ENCODE assay signal across 8 mouse cellular contexts in the genomic region with DNA sequence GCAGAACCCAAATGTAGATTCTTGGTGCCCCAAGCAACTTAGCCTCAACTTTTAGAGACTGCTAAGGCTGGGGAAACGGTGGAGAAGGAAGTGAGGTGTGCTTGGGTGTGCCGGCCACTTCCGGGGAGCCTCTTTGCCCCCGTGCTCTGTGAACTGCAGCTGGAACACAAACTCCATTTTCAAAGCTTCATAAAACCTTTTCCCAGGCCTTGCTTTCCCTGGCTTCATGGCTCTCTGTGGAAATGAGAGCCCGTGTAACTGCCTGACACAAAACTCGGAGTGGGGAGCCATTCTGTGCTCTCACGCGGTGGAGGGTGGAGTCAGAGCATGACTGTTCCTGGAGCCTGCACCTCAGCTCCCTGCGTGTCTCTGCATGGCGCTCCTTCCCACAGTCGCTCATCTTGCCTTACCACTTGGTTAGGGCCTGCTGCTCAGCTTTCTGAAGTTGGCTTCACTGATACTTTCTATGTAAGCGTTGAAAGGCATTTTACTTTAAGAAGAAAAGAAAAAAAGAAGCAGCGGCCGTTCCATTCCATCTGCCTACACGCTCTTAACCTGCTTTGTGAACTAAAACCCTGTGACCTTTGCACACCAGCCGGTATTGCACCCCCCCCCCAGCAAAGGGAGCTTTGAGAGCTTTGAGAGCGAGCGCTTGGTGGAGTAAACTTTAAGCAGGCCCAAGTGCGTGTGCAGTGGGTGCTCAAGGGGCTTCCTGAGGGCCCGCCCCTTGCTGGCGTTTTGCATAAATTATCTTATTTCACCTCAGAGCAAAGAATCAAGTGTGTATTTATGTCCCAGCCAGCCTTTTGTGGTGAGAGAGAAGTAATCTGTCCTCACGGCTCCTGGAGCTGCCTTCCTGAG. TPM values are rescaled to one million over a fixed set of nuclear protein-coding genes. Genes with fewer than 3 reads are reported as not detected.
DNase-seq lines count a peak whose midpoint lies in the region; ATAC-seq lines count a peak whose summit lies in the region.

No protein-coding gene starts in this region.

- H3K27me3 ChIP-seq in midbrain, embryonic 10.5 days (ENCODE audit: low read depth, poor library complexity, severe bottlenecking): no peaks in the 10 kb centered on the region
- no peaks in the 10 kb centered on the region for H3K27me3 ChIP-seq in midbrain, embryonic 15.5 days (replicated peaks)
- H3K27me3 ChIP-seq in embryonic facial prominence, embryonic 12.5 days: no peaks in the 10 kb centered on the region
- H3K27me3 ChIP-seq in kidney, embryonic 15.5 days: no peaks in the 10 kb centered on the region
- no peaks in the 10 kb centered on the region for H3K27me3 ChIP-seq in midbrain, embryonic 13.5 days

- peak overlapping the region; percentile 25 for H3K4me3 ChIP-seq in midbrain, embryonic 10.5 days
- H3K4me3 ChIP-seq in midbrain, embryonic 15.5 days: no peak overlapping the region
- H3K4me3 ChIP-seq in embryonic facial prominence, embryonic 12.5 days: no peak overlapping the region
- H3K4me3 ChIP-seq in kidney, embryonic 15.5 days (replicated peaks): peak overlapping the region; percentile 5; the same call in 1 of the 2 replicates
- H3K4me3 ChIP-seq in midbrain, embryonic 13.5 days (replicated peaks): no peak overlapping the region

- no peak for DNase-seq in midbrain, embryonic 10.5 days (ENCODE audit: low spot score)
- DNase-seq in layer of hippocampus, postnatal 25 days (ENCODE audit: extremely low spot score in 1 of 2, low spot score in 1 of 2): no peak
- no peak for DNase-seq in urinary bladder, postnatal 10 days (ENCODE audit: low spot score)
- no peak for DNase-seq in adrenal gland, adult 18-20 months (ENCODE audit: low spot score in 2 of 2)

- 57% methylated on average over 22 of the region's 22 CpGs for WGBS in midbrain, embryonic 10.5 days
- 32% methylated on average over 22 of the region's 22 CpGs for WGBS in midbrain, embryonic 15.5 days
- WGBS in embryonic facial prominence, embryonic 12.5 days: 61% methylated on average over 22 of the region's 22 CpGs
- 34% methylated on average over 22 of the region's 22 CpGs for WGBS in kidney, embryonic 15.5 days
- WGBS in midbrain, embryonic 13.5 days: 35% methylated on average over 22 of the region's 22 CpGs

- H3K36me3 ChIP-seq in midbrain, embryonic 10.5 days: peaks cover 25% of the 10 kb centered on the region
- peaks cover 9% of the 10 kb centered on the region; the same call in 1 of the 2 replicates for H3K36me3 ChIP-seq in midbrain, embryonic 15.5 days (replicated peaks)
- peaks cover 18% of the 10 kb centered on the region for H3K36me3 ChIP-seq in embryonic facial prominence, embryonic 12.5 days
- H3K36me3 ChIP-seq in kidney, embryonic 15.5 days: peaks cover 17% of the 10 kb centered on the region
- H3K36me3 ChIP-seq in midbrain, embryonic 13.5 days: peaks cover 19% of the 10 kb centered on the region

- H3K4me1 ChIP-seq in midbrain, embryonic 10.5 days: peaks cover 59% of the 10 kb centered on the region
- peaks cover 34% of the 10 kb centered on the region for H3K4me1 ChIP-seq in midbrain, embryonic 15.5 days
- peaks cover 30% of the 10 kb centered on the region for H3K4me1 ChIP-seq in embryonic facial prominence, embryonic 12.5 days
- peaks cover 66% of the 10 kb centered on the region for H3K4me1 ChIP-seq in kidney, embryonic 15.5 days
- peaks cover 53% of the 10 kb centered on the region for H3K4me1 ChIP-seq in midbrain, embryonic 13.5 days (replicated peaks)

- no peaks in the 10 kb centered on the region for H3K9me3 ChIP-seq in midbrain, embryonic 10.5 days (replicated peaks)
- no peaks in the 10 kb centered on the region for H3K9me3 ChIP-seq in midbrain, embryonic 15.5 days
- H3K9me3 ChIP-seq in embryonic facial prominence, embryonic 12.5 days: no peaks in the 10 kb centered on the region
- no peaks in the 10 kb centered on the region for H3K9me3 ChIP-seq in kidney, embryonic 15.5 days (replicated peaks)
- no peaks in the 10 kb centered on the region for H3K9me3 ChIP-seq in midbrain, embryonic 13.5 days

- H3K27ac ChIP-seq in midbrain, embryonic 10.5 days (replicated peaks): peak overlapping the region; percentile 72
- H3K27ac ChIP-seq in midbrain, embryonic 15.5 days: no peak overlapping the region
- peak overlapping the region; percentile 65; the same call in 1 of the 2 replicates for H3K27ac ChIP-seq in embryonic facial prominence, embryonic 12.5 days
- H3K27ac ChIP-seq in kidney, embryonic 15.5 days: peak overlapping the region; percentile 93
- no peak overlapping the region for H3K27ac ChIP-seq in midbrain, embryonic 13.5 days

- no peak overlapping the region for H3K4me2 ChIP-seq in midbrain, embryonic 15.5 days
- no peak overlapping the region for H3K4me2 ChIP-seq in embryonic facial prominence, embryonic 12.5 days (replicated peaks)
- peak overlapping the region; percentile 48 for H3K4me2 ChIP-seq in kidney, embryonic 15.5 days
- peak overlapping the region; percentile 9; the same call in 1 of the 2 replicates for H3K4me2 ChIP-seq in midbrain, embryonic 13.5 days (replicated peaks)

- no peak for ATAC-seq in midbrain, embryonic 15.5 days (replicated peaks)
- no peak for ATAC-seq in embryonic facial prominence, embryonic 12.5 days (ENCODE audit: insufficient number of reproducible peaks, insufficient read depth, low FRiP score, low TSS enrichment)
- 0 out of 2 replicates have a peak, but pooled peaks have one; percentile 50 for ATAC-seq in kidney, embryonic 15.5 days (replicated peaks; ENCODE audit: low FRiP score)
- ATAC-seq in midbrain, embryonic 13.5 days: no peak

- H3K9ac ChIP-seq in midbrain, embryonic 15.5 days: no peak overlapping the region
- H3K9ac ChIP-seq in embryonic facial prominence, embryonic 12.5 days: peak overlapping the region; percentile 27; the same call in 1 of the 2 replicates
- 0 out of 2 replicates have a peak overlapping the region, but pooled peaks have one; percentile 1 for H3K9ac ChIP-seq in kidney, embryonic 15.5 days
- H3K9ac ChIP-seq in midbrain, embryonic 13.5 days (replicated peaks): peak overlapping the region; percentile 24; the same call in 1 of the 2 replicates

RNA-seq across cellular contexts. Expression of a gene that starts 19.5 kb away (rescaled TPM):
- polyA plus RNA-seq in midbrain, embryonic 10.5 days (2016; fragmentation: Nextera tagmentation; extraction: Ambion mirVana): 214 and 239 TPM in 2 replicates
- polyA plus RNA-seq in midbrain, embryonic 15.5 days (2015; fragmentation: Nextera tagmentation; extraction: Ambion mirVana): 220 and 224 TPM in 2 replicates
- polyA plus RNA-seq in embryonic facial prominence, embryonic 12.5 days (2016; fragmentation: Nextera tagmentation; extraction: Ambion mirVana): 200 and 202 TPM in 2 replicates
- polyA plus RNA-seq in kidney, embryonic 15.5 days (2015; fragmentation: Nextera tagmentation; extraction: Ambion mirVana): 126 and 147 TPM in 2 replicates
- polyA plus RNA-seq in midbrain, embryonic 13.5 days (2015; fragmentation: Nextera tagmentation; extraction: Ambion mirVana): 225 and 230 TPM in 2 replicates
- total RNA-seq in layer of hippocampus, postnatal 25 days (2021): 100 to 1,000 TPM; 172 to 174 TPM
- total RNA-seq in adrenal gland, adult 18-20 months (2021): 100 to 1,000 TPM in 1 of 2 experiments, 10 to 100 TPM in 1; 79.3 to 109 TPM

RNA-seq across cellular contexts. Expression of a gene that starts 38.7 kb away (rescaled TPM):
- polyA plus RNA-seq in midbrain, embryonic 10.5 days (2016; fragmentation: Nextera tagmentation; extraction: Ambion mirVana): 23.0 and 25.6 TPM in 2 replicates
- polyA plus RNA-seq in midbrain, embryonic 15.5 days (2015; fragmentation: Nextera tagmentation; extraction: Ambion mirVana): 12.2 and 12.7 TPM in 2 replicates
- polyA plus RNA-seq in embryonic facial prominence, embryonic 12.5 days (2016; fragmentation: Nextera tagmentation; extraction: Ambion mirVana): 26.2 and 27.0 TPM in 2 replicates
- polyA plus RNA-seq in kidney, embryonic 15.5 days (2015; fragmentation: Nextera tagmentation; extraction: Ambion mirVana): 18.4 and 19.8 TPM in 2 replicates
- 12.0 and 14.0 TPM in 2 replicates for polyA plus RNA-seq in midbrain, embryonic 13.5 days (2015; fragmentation: Nextera tagmentation; extraction: Ambion mirVana)
- 10 to 100 TPM; 11.2 to 15.8 TPM for total RNA-seq in layer of hippocampus, postnatal 25 days (2021)
- 1 to 10 TPM; 6.7 to 8.9 TPM for total RNA-seq in adrenal gland, adult 18-20 months (2021)

RNA-seq across cellular contexts. Expression of a gene that starts 46.1 kb away (rescaled TPM):
- polyA plus RNA-seq in midbrain, embryonic 10.5 days (2016; fragmentation: Nextera tagmentation; extraction: Ambion mirVana): 0.16 and 0.52 TPM in 2 replicates
- 1.1 and 1.5 TPM in 2 replicates for polyA plus RNA-seq in midbrain, embryonic 15.5 days (2015; fragmentation: Nextera tagmentation; extraction: Ambion mirVana)
- 0.75 and 0.79 TPM in 2 replicates for polyA plus RNA-seq in embryonic facial prominence, embryonic 12.5 days (2016; fragmentation: Nextera tagmentation; extraction: Ambion mirVana)
- 0.44 and 0.45 TPM in 2 replicates for polyA plus RNA-seq in kidney, embryonic 15.5 days (2015; fragmentation: Nextera tagmentation; extraction: Ambion mirVana)
- 0.50 and 0.70 TPM in 2 replicates for polyA plus RNA-seq in midbrain, embryonic 13.5 days (2015; fragmentation: Nextera tagmentation; extraction: Ambion mirVana)
- total RNA-seq in layer of hippocampus, postnatal 25 days (2021): 1 to 10 TPM; 1.4 to 1.9 TPM
- total RNA-seq in adrenal gland, adult 18-20 months (2021): under 1 TPM; 0.13 to 0.27 TPM

RNA-seq across cellular contexts. Expression of a gene that starts 57.7 kb away (rescaled TPM):
- 0.07 TPM in 1 of 2 replicates, not detected in the other for polyA plus RNA-seq in midbrain, embryonic 10.5 days (2016; fragmentation: Nextera tagmentation; extraction: Ambion mirVana)
- polyA plus RNA-seq in midbrain, embryonic 15.5 days (2015; fragmentation: Nextera tagmentation; extraction: Ambion mirVana): 0.08 and 0.26 TPM in 2 replicates
- polyA plus RNA-seq in embryonic facial prominence, embryonic 12.5 days (2016; fragmentation: Nextera tagmentation; extraction: Ambion mirVana): 0.13 and 0.23 TPM in 2 replicates
- polyA plus RNA-seq in kidney, embryonic 15.5 days (2015; fragmentation: Nextera tagmentation; extraction: Ambion mirVana): 0.10 TPM in 1 of 2 replicates, not detected in the other
- polyA plus RNA-seq in midbrain, embryonic 13.5 days (2015; fragmentation: Nextera tagmentation; extraction: Ambion mirVana): not detected in 2 replicates
- under 1 TPM in 1 of 2 experiments, not detected in 1; 0.22 TPM for total RNA-seq in layer of hippocampus, postnatal 25 days (2021)
- total RNA-seq in adrenal gland, adult 18-20 months (2021): under 1 TPM; 0.16 to 0.17 TPM

Comparison
In these comparisons a context has a peak if more than half of its experiments do, and no peak if none do; other contexts are left out.
1. H3K27ac ChIP-seq: peak in midbrain, embryonic 10.5 days (single experiment), embryonic facial prominence, embryonic 12.5 days (single experiment) and kidney, embryonic 15.5 days (single experiment); none in midbrain, embryonic 15.5 days (single experiment) and midbrain, embryonic 13.5 days (single experiment).
2. H3K4me3 ChIP-seq: peak in midbrain, embryonic 10.5 days (single experiment) and kidney, embryonic 15.5 days (single experiment); none in midbrain, embryonic 15.5 days (single experiment), embryonic facial prominence, embryonic 12.5 days (single experiment) and midbrain, embryonic 13.5 days (single experiment).
3. H3K4me2 ChIP-seq: peak in kidney, embryonic 15.5 days (single experiment) and midbrain, embryonic 13.5 days (single experiment); none in midbrain, embryonic 15.5 days (single experiment) and embryonic facial prominence, embryonic 12.5 days (single experiment).